Mouse (Mus musculus) midbrain, embryonic 11.5 days (tissue): ENCODE measurements around the gene Akap2. TPM values are rescaled to one million over a fixed set of nuclear protein-coding genes. Genes with fewer than 3 reads are reported as not detected.

ENCODE experiments used
- ATAC-seq: fragments of 200-750 bp; cut with Nextera tagmentation; 2 replicates; pipeline ENCODE4 v1.8.0; 2017; ENCODE audit warnings: moderate TSS enrichment, moderate library complexity; ENCODE audit not compliant: low FRiP score
- DNase-seq: peaks from one replicate; pipeline ENCODE4 v3.0.0; 2015; ENCODE audit warnings: low spot score; ENCODE audit errors: missing footprints
- H3K27ac ChIP-seq: fragments of 300-500 bp; sonication (generic); 2 replicates; pipeline ENCODE4 v1.5.1; 2014; ENCODE audit warnings: low read depth, low read length
- H3K27me3 ChIP-seq: fragments of 300-500 bp; sonication (generic); 2 replicates; pipeline ENCODE4 v1.6.1; 2014; ENCODE audit warnings: mild to moderate bottlenecking, low read length, moderate library complexity, mixed read lengths; ENCODE audit not compliant: control insufficient read depth, insufficient read depth
- H3K36me3 ChIP-seq: fragments of 300-500 bp; sonication (generic); 2 replicates; pipeline ENCODE4 v1.6.1; 2014; ENCODE audit warnings: mild to moderate bottlenecking, low read length, moderate library complexity, mixed read lengths; ENCODE audit not compliant: control insufficient read depth, insufficient read depth
- H3K4me1 ChIP-seq: fragments of 300-500 bp; sonication (generic); 2 replicates; pipeline ENCODE4 v1.6.1; 2014; ENCODE audit warnings: low read length; ENCODE audit not compliant: control insufficient read depth, insufficient read depth
- H3K4me2 ChIP-seq: fragments of 300-500 bp; sonication (generic); 2 replicates; pipeline ENCODE4 v1.6.1; 2014; ENCODE audit warnings: mild to moderate bottlenecking, moderate library complexity
- H3K4me3 ChIP-seq: fragments of 300-500 bp; sonication (generic); 2 replicates; pipeline ENCODE4 v1.5.1; 2014; ENCODE audit warnings: low read depth, low read length
- H3K9ac ChIP-seq: fragments of 300-500 bp; sonication (generic); 2 replicates; pipeline ENCODE4 v1.6.1; 2014; ENCODE audit warnings: low read length
- H3K9me3 ChIP-seq: fragments of 300-500 bp; sonication (generic); 2 replicates; pipeline ENCODE4 v1.6.1; 2016; ENCODE audit warnings: low read length; ENCODE audit not compliant: control insufficient read depth
- WGBS: fragments of 180-500 bp; shearing (Covaris S2); extraction: QIAGEN DNeasy Blood & Tissue Kit; methylation state at CpG from one replicate; pipeline ENCODE4 v1.1.7; 2014; 5-methylcytosine and 5-hydroxymethylcytosine counted together
- polyA plus RNA-seq: library from polyadenylated mRNA; unstranded; fragments of >200 nt; fragmentation: Nextera tagmentation; extraction: Ambion mirVana; gene quantifications from 2 replicates; pipeline ENCODE4 v1.2.1, GENCODE M21; 2014

Akap2 gene
- polyA plus RNA-seq, 1 experiment from 2014 or later, result 17.9 TPM

DNA sequence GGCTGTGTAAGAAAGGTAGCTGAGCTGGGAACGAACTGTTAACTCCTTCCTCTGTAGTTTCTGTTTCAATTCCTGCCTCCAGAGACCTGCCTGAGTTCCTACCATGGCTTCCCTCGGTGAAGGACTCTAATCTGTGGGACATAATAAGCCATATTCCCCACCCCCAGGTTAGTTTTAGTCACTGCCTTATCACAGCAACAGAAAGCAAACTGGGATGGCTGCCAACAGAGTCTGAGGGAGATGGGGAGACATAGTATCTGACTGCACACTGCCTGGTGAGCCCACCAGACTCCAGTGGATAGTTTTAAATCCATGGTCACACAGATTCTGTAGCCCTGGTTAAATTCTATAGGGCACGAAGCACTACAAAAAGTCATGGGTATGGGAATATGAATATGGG is 16.0 kb downstream of the Akap2 start:
- Histone ChIP-seq H3K4me3 (no peak overlapping the region), H3K4me1 (no peaks in the 10 kb centered on the region), H3K27ac (no peak overlapping the region), H3K36me3 (no peaks in the 10 kb centered on the region), H3K9ac (no peak overlapping the region), H3K27me3 (no peaks in the 10 kb centered on the region), H3K9me3 (no peaks in the 10 kb centered on the region), H3K4me2 (no peak overlapping the region)
- ATAC-seq, result no peak
- no peak for DNase-seq
- 83% methylated on average over 3 of the region's 3 CpGs for WGBS

GRCm38 (mm10) chr4:57735426-57735825 is 18.0 kb downstream of the Akap2 start:
- DNase-seq (no peak), ATAC-seq (no peak)
- Histone ChIP-seq H3K36me3 (no peaks in the 10 kb centered on the region), H3K4me3 (no peak overlapping the region), H3K4me2 (no peak overlapping the region), H3K27ac (no peak overlapping the region), H3K27me3 (no peaks in the 10 kb centered on the region), H3K4me1 (no peaks in the 10 kb centered on the region), H3K9ac (no peak overlapping the region), H3K9me3 (no peaks in the 10 kb centered on the region)
- 95% methylated on average over 5 of the region's 5 CpGs for WGBS

- Histone ChIP-seq H3K4me1 (no peaks in the 10 kb centered on the region), H3K27ac (no peak overlapping the region), H3K36me3 (no peaks in the 10 kb centered on the region), H3K27me3 (no peaks in the 10 kb centered on the region), H3K9ac (no peak overlapping the region), H3K9me3 (no peaks in the 10 kb centered on the region), H3K4me2 (no peak overlapping the region), H3K4me3 (no peak overlapping the region)
- no peak for DNase-seq
- ATAC-seq, result no peak
- 49% methylated on average over 8 of the region's 8 CpGs for WGBS
Observed at GRCm38 (mm10) chr4:57738856-57739552, 21.5 kb downstream of the Akap2 start.

GRCm38 (mm10) chr4:57743325-57743929 is 26.0 kb downstream of the Akap2 start:
- no peak overlapping the region for H3K4me2 ChIP-seq
- H3K27ac ChIP-seq, result no peak overlapping the region
- WGBS, result 90% methylated on average over 11 of the region's 11 CpGs
- peaks cover 2% of the 10 kb centered on the region; the same call in 1 of the 2 replicates for H3K4me1 ChIP-seq
- H3K27me3 ChIP-seq, result no peaks in the 10 kb centered on the region
- H3K4me3 ChIP-seq, result no peak overlapping the region
- ATAC-seq, result no peak
- H3K9me3 ChIP-seq, result no peaks in the 10 kb centered on the region
- H3K9ac ChIP-seq, result no peak overlapping the region
- H3K36me3 ChIP-seq, result no peaks in the 10 kb centered on the region
- DNase-seq, result no peak

DNA sequence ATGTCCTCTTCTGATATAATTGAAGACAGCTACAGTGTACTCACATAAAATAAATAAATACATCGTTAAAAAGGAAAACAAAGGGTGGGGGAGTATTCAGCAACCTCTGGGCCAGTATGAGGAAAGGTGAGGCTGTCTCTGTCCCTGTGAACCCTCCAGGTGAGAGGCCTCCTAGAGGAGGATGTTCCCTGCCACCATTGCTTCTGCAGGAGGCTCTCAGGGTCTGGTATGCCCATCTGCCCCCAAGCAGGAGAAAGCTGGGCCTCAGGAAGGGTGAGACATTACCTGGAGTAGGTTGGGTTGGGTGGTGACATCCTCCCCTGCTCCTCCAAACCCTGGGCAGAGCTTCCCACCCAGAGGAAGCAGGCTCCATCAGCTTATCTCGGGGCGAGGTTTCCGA is 33.2 kb downstream of the Akap2 start:
- WGBS, result 85% methylated on average over 4 of the region's 4 CpGs
- H3K9ac ChIP-seq, result no peak overlapping the region
- H3K4me3 ChIP-seq, result no peak overlapping the region
- H3K9me3 ChIP-seq, result no peaks in the 10 kb centered on the region
- H3K4me2 ChIP-seq, result no peak overlapping the region
- no peaks in the 10 kb centered on the region for H3K27me3 ChIP-seq
- H3K36me3 ChIP-seq, result no peaks in the 10 kb centered on the region
- DNase-seq (no peak), ATAC-seq (no peak)
- peaks cover 3% of the 10 kb centered on the region; the same call in 1 of the 2 replicates for H3K4me1 ChIP-seq
- no peak overlapping the region for H3K27ac ChIP-seq

DNA sequence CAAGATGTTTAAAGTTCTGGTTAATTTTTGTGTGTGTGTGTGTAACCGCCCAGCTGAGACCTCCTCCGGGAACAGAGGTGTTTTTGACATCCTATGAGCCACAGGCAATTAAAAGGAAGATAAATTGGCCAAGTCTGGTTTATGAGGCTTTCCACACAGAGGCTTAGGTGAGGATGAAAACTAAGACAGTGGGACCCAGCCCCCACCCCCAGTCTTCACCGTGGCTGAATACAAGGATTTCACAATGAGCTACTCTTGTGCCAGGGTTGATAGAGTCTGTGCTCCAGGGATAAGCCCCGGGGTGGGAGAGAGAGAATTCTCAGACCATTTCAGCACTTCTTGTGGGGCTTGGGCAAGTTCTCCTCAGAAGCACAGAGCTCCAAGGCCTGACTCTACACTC is 33.6 kb downstream of the Akap2 start:
- Histone ChIP-seq H3K27me3 (no peaks in the 10 kb centered on the region), H3K4me1 (peaks cover 3% of the 10 kb centered on the region; the same call in 1 of the 2 replicates), H3K36me3 (no peaks in the 10 kb centered on the region), H3K27ac (no peak overlapping the region), H3K9ac (no peak overlapping the region), H3K4me3 (no peak overlapping the region), H3K4me2 (no peak overlapping the region), H3K9me3 (no peaks in the 10 kb centered on the region)
- DNase-seq (no peak), ATAC-seq (no peak)
- 68% methylated on average over 4 of the region's 4 CpGs for WGBS

- DNase-seq, result no peak
- no peak overlapping the region for H3K4me2 ChIP-seq
- ATAC-seq, result no peak
- H3K9ac ChIP-seq, result no peak overlapping the region
- 96% methylated on average over 11 of the region's 11 CpGs for WGBS
- H3K9me3 ChIP-seq, result no peaks in the 10 kb centered on the region
- H3K27ac ChIP-seq, result no peak overlapping the region
- H3K4me3 ChIP-seq, result no peak overlapping the region
- no peaks in the 10 kb centered on the region for H3K36me3 ChIP-seq
- H3K4me1 ChIP-seq, result peaks cover 3% of the 10 kb centered on the region; the same call in 1 of the 2 replicates
- no peaks in the 10 kb centered on the region for H3K27me3 ChIP-seq
Observed at GRCm38 (mm10) chr4:57751566-57751965, 34.1 kb downstream of the Akap2 start.

GRCm38 (mm10) chr4:57755085-57755484 is 37.6 kb downstream of the Akap2 start:
- Histone ChIP-seq H3K4me3 (no peak overlapping the region), H3K27ac (no peak overlapping the region), H3K4me1 (no peaks in the 10 kb centered on the region), H3K4me2 (no peak overlapping the region), H3K36me3 (no peaks in the 10 kb centered on the region), H3K9ac (no peak overlapping the region), H3K9me3 (no peaks in the 10 kb centered on the region), H3K27me3 (no peaks in the 10 kb centered on the region)
- no peak for DNase-seq
- no peak for ATAC-seq
- 94% methylated on average over 11 of the region's 11 CpGs for WGBS

DNA sequence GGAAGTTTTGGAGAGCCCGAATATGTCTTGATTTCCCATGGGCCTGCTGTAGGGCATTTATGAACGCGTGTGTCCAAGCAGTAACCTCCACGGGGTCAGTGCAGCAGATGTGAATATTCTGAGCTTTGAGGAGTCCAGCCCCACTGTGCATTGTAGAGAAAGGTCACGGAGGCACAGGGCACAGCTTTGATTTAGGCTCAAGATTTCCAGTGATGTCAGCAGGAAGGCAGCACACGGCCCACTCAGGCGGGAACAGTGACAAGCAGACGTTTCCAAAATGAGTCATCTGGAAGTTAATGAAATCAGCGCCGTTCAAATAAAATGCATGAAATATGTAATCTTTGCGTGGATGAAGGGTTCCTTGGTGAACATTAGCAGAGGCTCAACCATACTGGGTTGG is 40.5 kb downstream of the Akap2 start:
- no peaks in the 10 kb centered on the region for H3K9me3 ChIP-seq
- no peak overlapping the region for H3K4me2 ChIP-seq
- H3K27me3 ChIP-seq, result no peaks in the 10 kb centered on the region
- ATAC-seq (no peak), DNase-seq (no peak)
- H3K4me3 ChIP-seq, result no peak overlapping the region
- 51% methylated on average over 11 of the region's 11 CpGs for WGBS
- no peak overlapping the region for H3K9ac ChIP-seq
- H3K36me3 ChIP-seq, result no peaks in the 10 kb centered on the region
- no peak overlapping the region for H3K27ac ChIP-seq
- no peaks in the 10 kb centered on the region; the same call in 1 of the 2 replicates for H3K4me1 ChIP-seq
